Mouse (Mus musculus) adrenal gland, postnatal 14 days (tissue): ENCODE measurements at regions not wholly inside any gene's neighbourhood (a gene's known extent, or its start where the extent isn't known, plus 50 kb on each side); places are given as distances from the start of the nearest gene placed in this dataset.

Experiments
- DNase-seq: peaks from one replicate; pipeline ENCODE4 v3.0.0; 2021; ENCODE audit warnings: mixed read lengths

DNA sequence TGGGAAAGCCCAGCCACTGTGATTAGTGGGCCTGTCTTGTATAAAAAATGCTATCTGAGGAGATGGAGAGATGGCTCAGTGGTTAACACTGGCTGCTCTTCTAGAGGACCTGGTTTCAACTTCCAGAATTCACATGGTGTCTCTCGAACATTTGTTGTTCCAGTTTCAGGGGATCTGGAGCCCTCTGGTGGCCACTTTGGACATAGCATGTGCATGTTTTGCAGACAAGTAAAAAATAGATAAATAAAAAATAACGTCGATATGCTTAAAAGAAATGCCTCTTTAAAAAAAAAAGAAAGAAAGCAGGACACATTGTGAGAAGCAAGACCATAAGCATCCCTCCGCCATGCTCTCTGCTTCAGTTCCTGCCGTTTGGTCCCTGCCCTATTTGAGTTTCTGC is 978.1 kb downstream of the Gm10330 start:
- peak; percentile 9 for DNase-seq
